Mouse (Mus musculus): ENCODE results near the gene Nt5dc3. TPM values are rescaled to one million over a fixed set of nuclear protein-coding genes. Genes with fewer than 3 reads are reported as not detected.

Gene Nt5dc3
- polyA plus RNA-seq, 1 experiment from 2014 or later = 0.99 TPM

GRCm38 (mm10) chr10:86878721-86879120 lies 99.9 kb downstream of the Nt5dc3 start:
- Histone ChIP-seq H3K4me3 (replicated peaks; ENCODE audit: low read depth, low read length) (no peak overlapping the region), H3K4me1 (replicated peaks; ENCODE audit: insufficient read depth, low read length) (no peaks in the 10 kb centered on the region), H3K9ac (ENCODE audit: low read depth, low read length) (no peak overlapping the region), H3K9me3 (replicated peaks; ENCODE audit: low read length) (no peaks in the 10 kb centered on the region), H3K27me3 (ENCODE audit: insufficient read depth, low read length) (no peaks in the 10 kb centered on the region), H3K4me2 (ENCODE audit: low read length) (no peak overlapping the region), H3K27ac (no peak overlapping the region), H3K36me3 (ENCODE audit: insufficient read depth, low read length) (no peaks in the 10 kb centered on the region)
- DNase-seq (ENCODE audit: low spot score) = no peak
- 29% methylated on average over 7 of the region's 7 CpGs for WGBS
- no peak for ATAC-seq (replicated peaks; ENCODE audit: low FRiP score, low read depth)
- TF ChIP-seq CTCF (IDR thresholded peaks at IDR 0.05; ENCODE audit: low read depth) = no peak

- H3K27me3 ChIP-seq (ENCODE audit: insufficient read depth, low read length) = no peaks in the 10 kb centered on the region
- no peaks in the 10 kb centered on the region for H3K4me1 ChIP-seq (replicated peaks; ENCODE audit: insufficient read depth, low read length)
- no peak for DNase-seq (ENCODE audit: low spot score)
- no peak overlapping the region for H3K4me2 ChIP-seq (ENCODE audit: low read length)
- WGBS = 65% methylated on average over 5 of the region's 5 CpGs
- TF ChIP-seq CTCF (IDR thresholded peaks at IDR 0.05; ENCODE audit: low read depth) = no peak
- H3K9me3 ChIP-seq (replicated peaks; ENCODE audit: low read length) = no peaks in the 10 kb centered on the region
- no peak overlapping the region for H3K4me3 ChIP-seq (replicated peaks; ENCODE audit: low read depth, low read length)
- no peak overlapping the region for H3K9ac ChIP-seq (ENCODE audit: low read depth, low read length)
- no peaks in the 10 kb centered on the region for H3K36me3 ChIP-seq (ENCODE audit: insufficient read depth, low read length)
- H3K27ac ChIP-seq = no peak overlapping the region
- ATAC-seq (replicated peaks; ENCODE audit: low FRiP score, low read depth) = no peak
These were observed 101.4 kb downstream of the Nt5dc3 start for GRCm38 (mm10) chr10:86880071-86880806.

- ATAC-seq (replicated peaks; ENCODE audit: low FRiP score, low read depth) = no peak
These were observed 102.6 kb downstream of the Nt5dc3 start for GRCm38 (mm10) chr10:86881448-86881847.

GRCm38 (mm10) chr10:86886434-86886833 lies 107.6 kb downstream of the Nt5dc3 start:
- Histone ChIP-seq H3K4me1 (replicated peaks; ENCODE audit: insufficient read depth, low read length) (no peaks in the 10 kb centered on the region), H3K4me3 (replicated peaks; ENCODE audit: low read depth, low read length) (no peak overlapping the region), H3K9me3 (replicated peaks; ENCODE audit: low read length) (no peaks in the 10 kb centered on the region), H3K36me3 (ENCODE audit: insufficient read depth, low read length) (no peaks in the 10 kb centered on the region), H3K9ac (ENCODE audit: low read depth, low read length) (no peak overlapping the region), H3K4me2 (ENCODE audit: low read length) (no peak overlapping the region), H3K27me3 (ENCODE audit: insufficient read depth, low read length) (no peaks in the 10 kb centered on the region), H3K27ac (no peak overlapping the region)
- ATAC-seq (replicated peaks; ENCODE audit: low FRiP score, low read depth) = no peak
- DNase-seq (ENCODE audit: low spot score) = peak; percentile 10
- no peak for TF ChIP-seq CTCF (IDR thresholded peaks at IDR 0.05; ENCODE audit: low read depth)
- WGBS = 93% methylated on average over 1 of the region's 1 CpGs

More at GRCm38 (mm10) chr10:86881448-86881847, 102.6 kb downstream of the Nt5dc3 start:
- no peaks in the 10 kb centered on the region for H3K4me1 ChIP-seq (replicated peaks; ENCODE audit: insufficient read depth, low read length)
- H3K4me2 ChIP-seq (ENCODE audit: low read length) = no peak overlapping the region
- H3K27ac ChIP-seq = no peak overlapping the region
- no peak for DNase-seq (ENCODE audit: low spot score)
- no peaks in the 10 kb centered on the region for H3K9me3 ChIP-seq (replicated peaks; ENCODE audit: low read length)
- H3K9ac ChIP-seq (ENCODE audit: low read depth, low read length) = no peak overlapping the region
- no peaks in the 10 kb centered on the region for H3K27me3 ChIP-seq (ENCODE audit: insufficient read depth, low read length)
- H3K4me3 ChIP-seq (replicated peaks; ENCODE audit: low read depth, low read length) = no peak overlapping the region
- TF ChIP-seq CTCF (IDR thresholded peaks at IDR 0.05; ENCODE audit: low read depth) = no peak
- no peaks in the 10 kb centered on the region for H3K36me3 ChIP-seq (ENCODE audit: insufficient read depth, low read length)

Other genes with a start within 250 kb of the Nt5dc3 start
- gene Hsp90b1, start 73.5 kb upstream of the Nt5dc3 start, polyA plus RNA-seq (2015; fragmentation: Nextera tagmentation; extraction: Ambion mirVana) = 589 and 663 TPM in 2 replicates
- 0.87 and 1.3 TPM in 2 replicates for gene Ttc41, start 73.2 kb upstream of the Nt5dc3 start, polyA plus RNA-seq (2015; fragmentation: Nextera tagmentation; extraction: Ambion mirVana)
- not detected in 2 replicates for gene Gm49358, start 15.0 kb upstream of the Nt5dc3 start, polyA plus RNA-seq (2015; fragmentation: Nextera tagmentation; extraction: Ambion mirVana)
- 0.51 and 0.73 TPM in 2 replicates for gene Stab2, start 229.0 kb downstream of the Nt5dc3 start, polyA plus RNA-seq (2015; fragmentation: Nextera tagmentation; extraction: Ambion mirVana)